Mouse (Mus musculus): ENCODE measurements around the gene Gatad2a. TPM values are rescaled to one million over a fixed set of nuclear protein-coding genes. Genes with fewer than 3 reads are reported as not detected.

The Gatad2a gene
- 26.4 and 26.5 TPM in 2 replicates for polyA plus RNA-seq (2014; fragmentation: Nextera tagmentation; extraction: Ambion mirVana)

DNA sequence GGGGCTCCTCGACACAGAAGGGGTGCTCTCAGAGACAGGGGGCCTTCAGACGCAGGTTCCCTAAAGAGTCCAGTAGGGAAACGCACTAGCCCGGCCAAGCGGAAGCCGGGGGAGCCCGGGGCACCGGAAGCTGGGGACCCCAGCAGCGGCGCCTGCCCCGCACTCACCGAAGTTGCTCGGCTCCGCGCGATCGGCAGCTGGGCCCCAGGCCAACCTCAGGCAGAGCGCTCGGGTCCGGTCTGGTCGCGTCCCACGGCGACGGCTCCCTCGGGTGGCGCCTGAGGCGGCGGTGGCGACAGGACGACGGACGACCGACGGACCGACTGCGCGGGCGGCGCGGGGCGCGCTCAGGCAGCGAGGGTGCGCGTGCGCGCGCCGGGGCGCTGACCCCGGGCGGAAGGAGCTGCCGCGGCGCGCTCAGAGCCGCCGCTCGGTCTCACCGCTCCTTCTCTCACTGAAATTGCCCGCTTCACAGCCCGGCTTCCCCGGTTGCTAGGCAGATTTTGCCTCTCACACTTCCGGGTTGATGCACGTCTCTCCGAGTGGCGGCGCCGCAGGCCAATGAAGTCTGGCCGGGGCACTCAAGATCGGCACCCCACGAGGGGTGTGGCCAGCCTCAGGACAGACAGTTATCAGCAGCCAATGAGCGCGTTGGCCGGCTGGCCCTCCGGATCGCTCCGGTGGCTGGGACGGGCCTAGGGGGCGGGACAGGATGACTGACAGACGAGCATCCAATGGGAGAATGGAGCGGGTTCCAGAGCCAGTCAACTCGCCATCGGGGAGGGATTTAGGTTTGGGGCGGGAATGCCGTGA lies at the start of gene Gatad2a:
TSS of gene Gatad2a (minus strand) at position 609 of the 813 bp plus-strand sequence.
- peaks cover 9% of the 10 kb centered on the region; the same call in 1 of the 2 replicates for H3K4me1 ChIP-seq (replicated peaks; ENCODE audit: control insufficient read depth, insufficient read depth, low read length)
- H3K27ac ChIP-seq = peak within 1 kb of the TSS; percentile 84
- H3K9me3 ChIP-seq (ENCODE audit: control insufficient read depth, low read length) = no peaks in the 10 kb centered on the region
- peak within 1 kb of the TSS; percentile 80 for H3K9ac ChIP-seq
- H3K4me3 ChIP-seq (replicated peaks; ENCODE audit: low read length) = peak within 1 kb of the TSS; percentile 90
- peak; percentile 97 for DNase-seq (ENCODE audit: low spot score)
- no peaks in the 10 kb centered on the region for H3K36me3 ChIP-seq (replicated peaks; ENCODE audit: control insufficient read depth, insufficient read depth)
- ATAC-seq (ENCODE audit: low FRiP score) = peak; percentile 100
- H3K27me3 ChIP-seq (ENCODE audit: control insufficient read depth, insufficient read depth, low read length) = no peaks in the 10 kb centered on the region
- peak within 1 kb of the TSS; percentile 83 for H3K4me2 ChIP-seq (replicated peaks)
- WGBS = under 1% methylated on average over 81 of the region's 87 CpGs

DNA sequence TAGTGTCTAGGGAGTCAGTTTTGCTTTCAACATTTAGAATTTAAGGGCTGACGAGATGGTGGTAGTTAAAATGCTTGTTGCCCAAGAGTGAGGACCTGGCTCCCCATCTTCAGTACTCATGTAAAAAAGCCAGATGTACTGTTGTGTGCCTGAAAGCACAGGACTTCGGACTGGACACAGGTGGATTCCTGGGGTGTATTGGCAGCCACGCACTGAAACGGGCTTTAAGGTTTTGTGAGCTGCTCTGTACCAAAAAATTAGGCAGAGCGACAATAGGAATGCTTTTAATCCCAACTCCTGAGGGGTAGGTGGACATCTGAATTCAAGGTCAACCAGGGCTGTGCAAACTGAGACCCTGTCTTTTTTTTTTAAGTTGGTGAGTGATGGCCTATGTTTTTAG lies 47.8 kb upstream of the Gatad2a start:
- no peak for ATAC-seq (ENCODE audit: low FRiP score)
- H3K4me2 ChIP-seq (replicated peaks) = peak overlapping the region; percentile 96
- H3K27ac ChIP-seq = no peak overlapping the region
- H3K9me3 ChIP-seq (ENCODE audit: control insufficient read depth, low read length) = no peaks in the 10 kb centered on the region
- H3K36me3 ChIP-seq (replicated peaks; ENCODE audit: control insufficient read depth, insufficient read depth) = peaks cover 7% of the 10 kb centered on the region
- H3K9ac ChIP-seq = peak overlapping the region; percentile 98
- peak overlapping the region; percentile 99 for H3K4me3 ChIP-seq (replicated peaks; ENCODE audit: low read length)
- no peak for DNase-seq (ENCODE audit: low spot score)
- WGBS = 90% methylated on average over 5 of the region's 5 CpGs
- H3K27me3 ChIP-seq (ENCODE audit: control insufficient read depth, insufficient read depth, low read length) = no peaks in the 10 kb centered on the region
- peaks cover 29% of the 10 kb centered on the region for H3K4me1 ChIP-seq (replicated peaks; ENCODE audit: control insufficient read depth, insufficient read depth, low read length)

DNA sequence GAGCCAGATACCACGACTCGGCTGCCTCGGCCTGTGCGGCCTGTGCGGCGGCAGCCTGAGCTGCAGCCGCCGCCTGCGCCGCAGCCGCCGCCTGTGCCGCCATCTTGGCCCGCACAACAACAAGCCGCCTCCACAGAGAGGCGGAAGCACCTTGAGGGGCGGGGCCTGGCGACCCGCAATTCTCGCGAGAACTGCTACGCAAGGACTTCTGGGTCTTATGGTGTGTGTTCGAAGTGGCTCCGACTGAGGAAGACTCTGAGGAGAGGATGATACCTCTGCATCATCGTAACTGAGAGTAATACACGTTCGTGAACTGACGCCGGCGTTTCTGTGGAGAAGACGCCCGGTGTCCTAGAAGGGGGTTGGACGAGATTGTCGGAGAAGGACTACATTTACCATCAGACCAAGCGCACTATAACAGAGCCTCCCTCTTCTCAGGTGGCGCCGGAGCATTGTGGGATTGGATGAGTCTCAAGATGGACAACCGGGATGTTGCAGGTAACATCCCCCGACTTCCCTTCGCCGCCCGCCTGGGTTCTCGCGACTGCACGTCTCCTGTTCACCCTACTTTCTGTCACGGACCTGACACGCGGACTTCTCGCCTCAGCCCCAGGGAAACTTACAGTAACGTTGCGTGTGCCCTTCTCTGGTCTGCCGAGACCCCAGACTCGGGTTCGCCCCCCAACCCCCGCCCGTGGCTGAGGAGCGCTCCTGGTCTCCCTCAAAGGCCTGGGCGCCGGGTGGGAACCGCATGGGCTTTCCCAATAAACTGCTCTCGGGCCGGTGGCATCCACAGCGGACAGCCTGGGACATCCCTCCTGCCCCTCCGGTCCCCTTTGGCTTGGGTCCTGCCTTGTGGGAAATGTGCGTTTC lies 46.6 kb upstream of the Gatad2a start, which contains the start of the genes Mau2 and Sugp1:
TSS of gene Mau2 (minus strand) at position 152 of the 873 bp plus-strand sequence.
TSS of gene Sugp1 (plus strand) at position 231 of the 873 bp plus-strand sequence.
- H3K27ac ChIP-seq = peak within 1 kb of the TSS; percentile 88
- peak within 1 kb of the TSS; percentile 99 for H3K4me3 ChIP-seq (replicated peaks; ENCODE audit: low read length)
- WGBS = under 1% methylated on average over 65 of the region's 65 CpGs
- H3K4me1 ChIP-seq (replicated peaks; ENCODE audit: control insufficient read depth, insufficient read depth, low read length) = peaks cover 29% of the 10 kb centered on the region
- H3K27me3 ChIP-seq (ENCODE audit: control insufficient read depth, insufficient read depth, low read length) = no peaks in the 10 kb centered on the region
- DNase-seq (ENCODE audit: low spot score) = peak; percentile 98
- peak within 1 kb of the TSS; percentile 98 for H3K9ac ChIP-seq
- peaks cover 9% of the 10 kb centered on the region; the same call in 1 of the 2 replicates for H3K36me3 ChIP-seq (replicated peaks; ENCODE audit: control insufficient read depth, insufficient read depth)
- ATAC-seq (ENCODE audit: low FRiP score) = peak; percentile 97
- H3K4me2 ChIP-seq (replicated peaks) = peak within 1 kb of the TSS; percentile 96
- H3K9me3 ChIP-seq (ENCODE audit: control insufficient read depth, low read length) = no peaks in the 10 kb centered on the region

DNA sequence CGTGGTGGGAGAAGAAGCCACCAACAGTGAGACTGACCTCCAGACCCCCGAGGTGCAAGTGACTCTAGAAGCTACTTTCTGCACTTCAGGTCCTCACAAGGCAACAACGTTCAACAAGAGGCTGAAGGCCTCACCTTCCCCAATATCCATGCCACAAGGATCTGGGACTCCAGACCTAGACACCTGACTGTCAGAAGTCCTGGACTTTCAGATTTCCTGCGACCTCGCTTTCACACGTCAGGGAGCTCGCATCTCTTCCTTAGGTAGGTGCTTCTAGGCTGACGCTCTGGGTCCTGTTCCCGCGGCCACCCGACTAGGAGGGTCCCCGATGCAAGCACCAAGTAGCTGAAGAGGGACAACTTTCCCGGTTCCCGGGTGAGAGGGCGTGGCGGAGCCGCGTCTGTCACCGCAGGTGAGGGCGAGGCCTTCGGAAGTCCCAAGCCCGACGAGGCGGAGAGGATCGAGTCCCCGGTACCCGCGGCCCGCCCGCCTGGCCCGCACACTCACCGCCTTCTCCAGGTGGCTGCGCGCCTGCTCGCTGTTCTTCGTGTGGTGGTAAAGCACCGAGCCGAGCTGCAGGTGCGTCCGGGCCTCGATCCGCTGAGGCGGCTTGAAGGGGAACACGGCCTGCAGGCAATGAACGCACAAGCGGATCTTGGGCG lies 45.8 kb upstream of the Gatad2a start:
- Histone ChIP-seq H3K27me3 (ENCODE audit: control insufficient read depth, insufficient read depth, low read length) (no peaks in the 10 kb centered on the region), H3K4me2 (replicated peaks) (peak overlapping the region; percentile 96), H3K4me3 (replicated peaks; ENCODE audit: low read length) (peak overlapping the region; percentile 99), H3K9ac (peak overlapping the region; percentile 98), H3K4me1 (replicated peaks; ENCODE audit: control insufficient read depth, insufficient read depth, low read length) (peaks cover 29% of the 10 kb centered on the region), H3K9me3 (ENCODE audit: control insufficient read depth, low read length) (no peaks in the 10 kb centered on the region), H3K27ac (peak overlapping the region; percentile 88), H3K36me3 (replicated peaks; ENCODE audit: control insufficient read depth, insufficient read depth) (peaks cover 9% of the 10 kb centered on the region; the same call in 1 of the 2 replicates)
- ATAC-seq (ENCODE audit: low FRiP score) (no peak; the same call in none of the 2 replicates), DNase-seq (ENCODE audit: low spot score) (no peak)
- WGBS = 1% methylated on average over 47 of the region's 47 CpGs

DNA sequence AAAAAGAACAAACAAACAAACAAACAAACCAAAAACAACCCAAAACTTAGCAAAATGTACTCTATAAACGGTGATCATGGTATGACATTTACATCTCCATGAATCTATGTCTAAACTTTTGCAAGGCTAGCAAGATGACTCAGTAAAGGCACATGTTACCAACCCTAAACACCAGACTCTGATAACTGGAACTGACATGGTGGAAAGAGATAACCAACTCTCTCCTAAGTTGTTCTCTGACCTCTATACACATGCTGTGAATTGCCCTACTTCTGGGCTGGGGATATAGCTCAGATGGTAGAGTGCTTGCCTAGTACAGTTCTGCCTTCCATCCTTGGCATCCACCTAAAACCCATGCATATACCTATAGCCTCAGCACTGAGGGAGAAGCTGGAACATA lies 41.8 kb upstream of the Gatad2a start:
- ATAC-seq (ENCODE audit: low FRiP score) (no peak), DNase-seq (ENCODE audit: low spot score) (no peak)
- peaks cover 20% of the 10 kb centered on the region for H3K4me1 ChIP-seq (replicated peaks; ENCODE audit: control insufficient read depth, insufficient read depth, low read length)
- no peak overlapping the region for H3K9ac ChIP-seq
- H3K36me3 ChIP-seq (replicated peaks; ENCODE audit: control insufficient read depth, insufficient read depth) = peaks cover 17% of the 10 kb centered on the region; the same call in 1 of the 2 replicates
- no peak overlapping the region for H3K4me2 ChIP-seq (replicated peaks)
- H3K27me3 ChIP-seq (ENCODE audit: control insufficient read depth, insufficient read depth, low read length) = no peaks in the 10 kb centered on the region
- H3K4me3 ChIP-seq (replicated peaks; ENCODE audit: low read length) = no peak overlapping the region
- H3K27ac ChIP-seq = no peak overlapping the region
- 98% methylated on average over 1 of the region's 1 CpGs for WGBS
- H3K9me3 ChIP-seq (ENCODE audit: control insufficient read depth, low read length) = no peaks in the 10 kb centered on the region

DNA sequence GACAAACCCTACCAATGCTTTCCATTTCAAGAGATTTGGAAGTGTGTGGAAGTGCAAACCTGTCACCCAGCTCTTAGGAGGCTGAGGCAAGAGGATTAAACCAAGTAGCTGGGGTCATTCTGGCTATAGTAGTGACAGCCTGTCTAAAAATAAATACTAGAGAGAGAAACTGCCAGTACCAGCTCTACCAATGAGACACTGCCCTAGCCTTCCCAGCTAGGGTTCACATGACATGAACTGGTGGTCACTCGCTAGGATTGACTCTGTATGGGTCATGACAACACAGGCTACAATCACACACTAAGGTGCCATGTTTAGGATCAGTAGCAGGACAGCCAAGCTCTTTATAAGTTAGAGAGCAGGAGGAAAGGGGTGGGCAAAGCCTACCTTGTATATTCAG lies 34.1 kb upstream of the Gatad2a start:
- H3K4me3 ChIP-seq (replicated peaks; ENCODE audit: low read length) = no peak overlapping the region
- ATAC-seq (ENCODE audit: low FRiP score) = no peak
- 95% methylated on average over 1 of the region's 1 CpGs for WGBS
- H3K9ac ChIP-seq = no peak overlapping the region
- H3K9me3 ChIP-seq (ENCODE audit: control insufficient read depth, low read length) = no peaks in the 10 kb centered on the region
- no peak overlapping the region for H3K27ac ChIP-seq
- no peak overlapping the region for H3K4me2 ChIP-seq (replicated peaks)
- no peak for DNase-seq (ENCODE audit: low spot score)
- no peaks in the 10 kb centered on the region for H3K4me1 ChIP-seq (replicated peaks; ENCODE audit: control insufficient read depth, insufficient read depth, low read length)
- no peaks in the 10 kb centered on the region for H3K27me3 ChIP-seq (ENCODE audit: control insufficient read depth, insufficient read depth, low read length)
- H3K36me3 ChIP-seq (replicated peaks; ENCODE audit: control insufficient read depth, insufficient read depth) = peaks cover 78% of the 10 kb centered on the region

DNA sequence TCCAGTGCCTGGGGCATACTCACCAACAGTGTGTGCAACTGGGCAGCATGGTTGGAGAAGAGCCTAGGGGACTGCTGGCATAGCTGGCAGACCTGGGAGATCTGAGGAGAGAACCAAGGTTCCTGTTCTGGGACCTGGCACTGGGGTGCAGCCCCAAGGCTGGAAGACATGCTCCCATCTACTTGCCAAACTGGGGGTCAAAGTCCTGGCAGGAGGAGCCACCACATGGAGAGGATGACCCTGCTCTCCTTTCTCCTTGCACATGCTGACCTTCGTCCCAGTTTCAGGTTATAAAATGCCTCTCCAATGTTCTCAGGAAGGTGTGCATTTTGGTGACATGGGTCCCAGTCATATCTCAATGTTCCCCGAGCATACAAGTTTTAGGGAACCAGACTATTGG lies 30.0 kb upstream of the Gatad2a start:
- H3K36me3 ChIP-seq (replicated peaks; ENCODE audit: control insufficient read depth, insufficient read depth) = peaks cover 100% of the 10 kb centered on the region
- H3K4me2 ChIP-seq (replicated peaks) = no peak overlapping the region
- H3K4me3 ChIP-seq (replicated peaks; ENCODE audit: low read length) = no peak overlapping the region
- DNase-seq (ENCODE audit: low spot score) (no peak), ATAC-seq (ENCODE audit: low FRiP score) (no peak)
- WGBS = 100% methylated on average over 2 of the region's 2 CpGs
- H3K9me3 ChIP-seq (ENCODE audit: control insufficient read depth, low read length) = no peaks in the 10 kb centered on the region
- no peak overlapping the region for H3K9ac ChIP-seq
- H3K27me3 ChIP-seq (ENCODE audit: control insufficient read depth, insufficient read depth, low read length) = no peaks in the 10 kb centered on the region
- H3K4me1 ChIP-seq (replicated peaks; ENCODE audit: control insufficient read depth, insufficient read depth, low read length) = no peaks in the 10 kb centered on the region
- H3K27ac ChIP-seq = no peak overlapping the region

DNA sequence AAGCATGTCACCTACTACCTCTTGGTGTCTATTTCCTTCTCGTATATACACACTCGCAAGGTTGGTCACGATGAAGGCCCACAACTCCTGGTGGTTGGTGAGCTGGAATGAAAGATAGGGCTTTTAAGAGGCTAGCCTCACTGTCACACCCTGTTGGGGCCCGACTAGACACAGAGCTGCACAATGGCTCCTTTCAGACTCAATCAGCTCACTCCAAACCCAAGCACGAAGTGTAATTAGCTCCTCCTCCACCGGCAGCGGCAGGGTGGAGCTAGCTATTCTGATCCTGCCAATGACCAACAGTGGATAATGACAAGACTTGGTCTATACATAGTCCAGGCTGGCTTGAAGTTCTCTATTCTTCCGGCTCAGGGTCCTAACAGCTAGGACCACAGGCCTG lies 27.4 kb upstream of the Gatad2a start:
- Histone ChIP-seq H3K9ac (no peak overlapping the region), H3K27ac (no peak overlapping the region), H3K4me3 (replicated peaks; ENCODE audit: low read length) (no peak overlapping the region), H3K9me3 (ENCODE audit: control insufficient read depth, low read length) (no peaks in the 10 kb centered on the region), H3K36me3 (replicated peaks; ENCODE audit: control insufficient read depth, insufficient read depth) (peaks cover 100% of the 10 kb centered on the region), H3K4me1 (replicated peaks; ENCODE audit: control insufficient read depth, insufficient read depth, low read length) (no peaks in the 10 kb centered on the region), H3K4me2 (replicated peaks) (no peak overlapping the region), H3K27me3 (ENCODE audit: control insufficient read depth, insufficient read depth, low read length) (no peaks in the 10 kb centered on the region)
- WGBS = 68% methylated on average over 8 of the region's 8 CpGs
- DNase-seq (ENCODE audit: low spot score) (no peak), ATAC-seq (ENCODE audit: low FRiP score) (no peak)

Data from hindbrain, embryonic 14.5 days (tissue).